11 mouse cellular contexts compared by ENCODE assay signal in genomic region chr6:88731211-88731751, GRCm38 (mm10). TPM values are rescaled to one million over a fixed set of nuclear protein-coding genes. Genes with fewer than 3 reads are reported as not detected.
A peak's percentile ranks its signal among the peaks of the same experiment; 100 is the strongest.
DNase-seq lines count a peak whose midpoint lies in the region; ATAC-seq lines count a peak whose summit lies in the region.
"Had no signal": no experiment of that assay in that cellular context is flagged by ENCODE, and none has a peak within 500 bp of the region (broad histone marks: within the 10 kb centered on the region; RNA-seq: fewer than 3 reads in every experiment).

No protein-coding gene starts in this region.

- intact Hi-C loops in left cerebral cortex, postnatal 36 days (cut with DNase I), result no loop called here

- peaks cover 8% of the 10 kb centered on the region; the same call in 1 of the 2 replicates for H3K4me1 ChIP-seq in forebrain, embryonic 13.5 days

- no peaks in the 10 kb centered on the region for H3K36me3 ChIP-seq in forebrain, embryonic 13.5 days (ENCODE audit: poor library complexity, severe bottlenecking)

- DNase-seq in kidney, adult 18-20 months, result peak; percentile 5
- no peak for DNase-seq in kidney, adult 9 months
- peak; percentile 63 for DNase-seq in c-Kit-positive CD71-positive TER-119-negative erythroid progenitor cells, embryonic 14.5 days (ENCODE audit: low read depth)
- peak; percentile 73 to 78 for DNase-seq in left cerebral cortex, postnatal 36 days (ENCODE audit: low spot score in 2 of 2)
- DNase-seq in right cerebral cortex, postnatal 36 days (ENCODE audit: low spot score in 2 of 2), result peak; percentile 72 to 80
- DNase-seq in layer of hippocampus, adult 8-10 months (ENCODE audit: low spot score in 2 of 2), result no peak

- H3K4me2 ChIP-seq in forebrain, embryonic 13.5 days, result no peak overlapping the region

- no peak overlapping the region for H3K9ac ChIP-seq in forebrain, embryonic 13.5 days

- no peaks in the 10 kb centered on the region for H3K9me3 ChIP-seq in forebrain, embryonic 13.5 days (replicated peaks)

- 89% methylated on average over 11 of the region's 11 CpGs for WGBS in forebrain, embryonic 13.5 days

- H3K27ac ChIP-seq in forebrain, embryonic 13.5 days, result no peak overlapping the region
- H3K27ac ChIP-seq: macrophage had no signal

- H3K4me3 ChIP-seq in forebrain, embryonic 13.5 days, result no peak overlapping the region

- 0 out of 2 replicates have a peak, but pooled peaks cover 8% of the 10 kb centered on the region for H3K27me3 ChIP-seq in forebrain, embryonic 13.5 days

- no peak for ATAC-seq in monocyte, adult 5-6 weeks (replicated peaks; ENCODE audit: insufficient number of reproducible peaks, low FRiP score, low TSS enrichment, poor library complexity, severe bottlenecking)
- no peak for ATAC-seq in forebrain, embryonic 13.5 days
- ATAC-seq: hindbrain, embryonic 16.5 days had no signal

RNA-seq across cellular contexts. Expression of gene Mgll, which starts 7.1 kb away (rescaled TPM):
- total RNA-seq in left cerebral cortex, postnatal 36 days (2021), result 100 to 1,000 TPM; 193 to 231 TPM
- total RNA-seq in monocyte, adult 5-6 weeks (2017), result 1.9 to 3.9 TPM in 2 of 3 replicates, not detected in the other
- 100 to 1,000 TPM; 162 to 167 (median 167) TPM for total RNA-seq in layer of hippocampus, adult 8-10 months (2022)
- polyA plus RNA-seq in forebrain, embryonic 13.5 days (2015; fragmentation: Nextera tagmentation; extraction: Ambion mirVana), result 9.0 and 11.2 TPM in 2 replicates
- total RNA-seq: MEL had no signal

Comparison
In these comparisons a context has a peak if more than half of its experiments do, and no peak if none do; other contexts are left out.
1. DNase-seq: peak in kidney, adult 18-20 months (single experiment), c-Kit-positive CD71-positive TER-119-negative erythroid progenitor cells, embryonic 14.5 days (single experiment), left cerebral cortex, postnatal 36 days (2 of 2) and right cerebral cortex, postnatal 36 days (2 of 2); none in kidney, adult 9 months (single experiment) and layer of hippocampus, adult 8-10 months (0 of 2).
2. RNA of gene Mgll, which starts 7.1 kb away (total RNA-seq): 193 to 231 TPM in left cerebral cortex, postnatal 36 days and 162 to 167 TPM in layer of hippocampus, adult 8-10 months; 1.9 to 3.9 TPM in monocyte, adult 5-6 weeks; every median in the first group is over 10 times any median in the second.